Mouse (Mus musculus): Measurements from ENCODE around the gene Upb1.
A peak's percentile ranks its signal among the peaks of the same experiment; 100 is the strongest.
"Not testable (repeated sequence)": the region's sequence is repeated elsewhere in the genome, so short reads cannot be mapped to it uniquely, and the experiment has no call there.

The Upb1 gene

DNA sequence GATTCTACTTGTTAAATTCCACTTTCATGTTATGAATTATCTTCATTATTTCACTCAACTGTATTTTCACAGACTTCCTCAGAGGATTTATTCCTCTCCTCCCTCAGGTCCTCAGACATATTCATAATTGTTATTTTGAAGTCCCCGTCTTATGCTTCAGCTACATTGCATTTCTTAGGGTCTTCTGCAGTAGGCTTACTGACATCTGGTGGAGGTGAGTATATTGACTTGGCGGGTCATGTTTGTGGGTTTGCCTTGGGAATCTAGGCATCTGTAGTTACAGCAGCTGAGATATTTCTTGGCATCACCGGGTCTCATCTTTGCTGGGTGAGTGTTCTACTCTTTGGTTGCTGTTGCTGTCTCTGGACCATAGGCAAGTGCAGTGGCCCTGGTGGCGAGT lies at the start of gene Upb1:
Gene Upb1, plus strand, starts transcription at position 158 of the 400 bp plus-strand sequence.
- no peak for DNase-seq

DNA sequence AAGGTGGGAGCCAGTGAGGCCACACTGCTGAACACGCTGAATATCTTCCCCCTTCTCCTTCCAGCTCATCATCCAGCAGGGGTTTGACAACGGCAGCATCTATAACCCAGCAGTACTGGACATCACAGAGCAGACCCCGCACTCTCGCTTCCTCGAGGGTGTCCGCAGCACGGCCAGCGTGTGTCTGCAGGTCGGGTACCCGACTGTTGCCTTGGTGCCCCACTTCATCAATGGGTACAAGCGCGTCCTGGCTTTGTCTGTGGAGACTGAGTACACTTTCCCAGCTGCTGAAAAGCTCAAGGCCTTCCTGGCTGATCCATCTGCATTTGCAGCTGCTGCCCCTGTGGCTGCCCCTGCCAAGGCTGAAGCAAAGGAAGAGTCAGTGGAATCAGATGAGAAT lies 48.4 kb upstream of the Upb1 start:
- DNase-seq = no peak

DNA sequence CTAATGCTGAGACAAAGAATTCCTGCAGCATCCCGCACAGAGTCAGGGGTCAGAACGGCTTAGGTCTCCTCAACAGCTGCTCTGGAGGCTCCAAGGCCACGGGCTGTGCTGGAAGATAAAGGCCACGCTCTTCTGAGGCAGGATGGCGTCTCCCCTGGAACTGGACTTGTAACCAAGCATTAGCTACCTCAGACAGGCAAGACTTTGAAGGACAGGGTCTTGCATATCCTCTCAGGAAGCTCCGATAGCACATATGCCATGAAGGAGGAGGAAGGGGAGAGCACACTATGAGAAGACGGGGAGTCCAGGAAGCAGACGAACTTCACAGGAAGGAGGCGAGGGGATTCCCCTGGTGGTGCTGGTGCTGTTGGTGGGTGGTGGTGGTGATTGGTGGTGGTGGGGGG lies 47.1 kb upstream of the Upb1 start:
- DNase-seq = not testable (repeated sequence)

DNA sequence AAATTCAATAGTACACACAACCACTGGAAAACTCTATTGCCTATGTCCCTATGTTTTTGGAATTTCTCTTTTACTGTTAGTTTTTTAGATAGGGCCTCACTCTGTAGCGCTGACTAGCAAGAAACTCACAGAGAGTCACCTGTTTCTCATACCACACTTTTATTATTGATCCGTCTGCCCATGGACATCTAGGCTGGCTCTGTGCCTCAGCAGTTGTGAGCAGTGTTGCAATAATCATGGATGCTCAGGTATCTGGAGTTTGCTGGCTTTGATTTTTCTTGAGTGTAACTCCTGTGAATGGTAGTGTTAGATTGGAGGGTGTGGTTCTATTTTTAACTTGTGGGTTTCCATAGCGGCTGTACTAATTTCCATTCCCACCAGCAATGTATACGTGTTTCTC lies 45.6 kb upstream of the Upb1 start:
- DNase-seq = no peak

DNA sequence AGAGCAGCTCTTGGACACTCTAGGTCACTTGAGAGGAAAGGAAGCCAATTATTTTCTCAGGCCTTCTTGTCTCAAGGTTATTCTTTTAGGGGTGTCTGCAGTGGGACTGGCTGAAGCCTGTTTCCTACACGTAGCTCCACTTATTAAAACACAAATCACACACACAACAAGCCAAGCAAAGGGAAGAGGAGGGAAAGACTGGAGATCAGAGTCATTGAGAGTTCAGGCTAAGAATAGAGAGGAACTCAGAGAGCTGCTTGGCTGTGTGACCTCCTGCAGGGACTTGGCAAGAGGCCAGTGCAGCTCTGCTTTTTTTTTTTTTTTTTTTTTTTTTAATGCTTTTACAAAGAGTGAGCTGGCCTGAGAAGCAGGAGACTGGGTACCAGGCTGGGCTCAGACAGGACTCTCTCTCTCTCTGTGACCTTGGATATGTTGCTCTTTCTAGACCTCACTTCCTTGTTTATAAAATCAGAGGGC lies 36.7 kb upstream of the Upb1 start:
- DNase-seq = not testable (repeated sequence)

DNA sequence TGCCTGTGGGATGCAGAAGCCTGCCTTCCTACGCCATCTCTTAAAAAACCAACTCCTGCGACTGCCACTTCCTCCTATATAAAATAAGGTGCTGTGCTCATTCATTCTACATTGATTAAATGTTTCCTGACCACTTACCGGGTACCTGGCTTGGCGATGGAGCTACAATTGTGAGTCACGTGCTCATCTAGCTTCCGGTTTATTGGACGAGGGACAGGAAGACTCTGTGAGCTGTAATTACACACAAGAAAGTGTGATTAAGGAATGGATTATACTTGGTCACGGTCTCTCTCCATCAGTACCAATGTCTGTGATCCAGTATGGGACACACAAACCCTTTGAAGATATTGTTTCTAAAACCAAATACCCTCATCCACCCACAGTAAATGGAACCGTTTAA lies 36.1 kb upstream of the Upb1 start:
- no peak for DNase-seq

DNA sequence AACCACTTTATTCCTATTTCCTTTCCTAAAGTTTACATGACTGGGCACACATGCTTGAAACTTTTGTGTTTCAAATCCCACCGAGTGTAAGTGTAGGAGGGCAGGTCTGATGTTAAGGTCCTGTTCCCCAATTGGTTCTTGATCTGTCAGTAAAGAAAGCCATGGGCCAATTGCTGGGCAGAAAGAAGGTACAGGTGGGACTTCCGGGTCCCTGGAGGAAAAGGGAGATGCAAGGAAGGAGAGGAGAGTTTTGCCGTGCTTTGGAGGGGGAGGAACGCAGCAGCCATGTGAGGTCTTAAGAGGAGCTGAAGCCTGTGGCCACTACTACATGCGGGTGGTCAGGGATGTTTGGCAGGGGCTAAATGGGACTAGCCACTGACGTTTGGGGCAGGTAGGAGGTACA lies 35.7 kb upstream of the Upb1 start:
- peak; percentile 15 to 26 for DNase-seq

DNA sequence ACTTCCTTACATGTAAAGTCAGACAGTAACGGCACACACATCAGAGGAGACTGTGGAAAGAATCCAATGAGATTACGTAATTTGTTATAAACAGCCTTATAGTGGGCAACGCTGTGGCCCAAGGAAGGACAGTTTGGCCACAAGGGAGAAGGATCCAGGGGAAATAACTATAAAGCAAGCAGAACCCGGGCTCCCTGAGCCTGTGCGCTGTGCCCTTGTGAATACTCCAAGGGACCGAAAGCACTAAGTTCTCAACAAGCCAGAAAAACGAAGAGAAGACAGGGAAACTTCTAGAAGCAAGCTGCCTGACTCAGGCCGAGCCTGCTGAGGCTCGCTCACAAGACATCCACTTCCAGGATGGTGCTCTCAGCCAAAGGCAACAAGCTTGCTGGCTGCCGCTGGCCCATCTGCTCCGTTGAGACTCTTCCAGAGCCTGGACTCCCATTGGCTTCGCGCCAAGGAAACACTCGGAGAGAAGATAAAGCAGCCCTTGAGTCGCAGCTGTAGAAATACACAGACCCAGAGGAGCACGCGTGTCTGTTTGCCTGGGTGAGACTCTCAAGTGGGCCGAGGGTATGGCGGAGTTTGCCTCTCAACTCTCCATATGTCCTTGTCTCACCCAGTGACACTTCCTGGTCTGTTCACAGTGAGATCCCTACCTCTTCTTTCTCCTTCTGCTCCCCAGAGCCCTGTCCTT lies 27.1 kb upstream of the Upb1 start:
- peak in 1 of 2 experiments; percentile 7 for DNase-seq

DNA sequence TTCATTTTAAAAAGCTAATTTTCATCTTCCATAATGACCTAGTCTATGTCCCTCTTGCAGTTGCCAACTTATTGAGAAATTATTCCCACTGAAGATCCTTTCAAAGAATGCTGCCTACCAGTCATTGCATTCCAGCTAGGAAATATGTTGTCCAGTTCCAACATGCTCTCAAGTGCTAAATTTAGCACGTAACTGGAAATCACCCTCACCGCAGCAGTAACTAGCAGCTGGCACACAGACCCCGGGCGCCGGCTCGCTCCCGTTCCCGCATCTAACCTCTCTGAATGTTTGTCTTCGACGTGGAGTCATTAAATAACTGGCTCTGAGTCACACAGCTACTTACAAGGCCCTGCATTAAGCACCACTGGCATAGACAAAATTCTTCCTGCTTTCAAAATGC lies 22.2 kb upstream of the Upb1 start:
- DNase-seq = no peak

DNA sequence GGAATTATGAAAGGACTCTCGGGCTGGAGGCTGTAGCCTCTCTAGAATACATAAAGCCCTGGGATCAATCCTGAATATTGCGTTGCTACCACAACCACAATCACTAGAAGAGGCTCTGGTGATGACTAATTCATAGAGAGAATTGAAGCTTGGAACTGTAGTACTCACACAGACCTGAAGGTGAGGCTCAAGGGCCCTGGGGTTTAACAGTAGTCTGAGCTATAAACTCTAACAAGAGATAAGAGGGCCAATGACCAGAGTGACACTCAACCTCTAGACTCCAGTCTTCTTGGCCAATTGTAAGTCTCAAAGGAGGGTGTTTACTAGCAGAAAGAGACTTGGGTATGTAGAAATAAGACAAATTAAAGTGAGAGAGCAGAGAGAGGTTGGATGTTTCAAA lies 10.8 kb upstream of the Upb1 start:
- no peak for DNase-seq

DNA sequence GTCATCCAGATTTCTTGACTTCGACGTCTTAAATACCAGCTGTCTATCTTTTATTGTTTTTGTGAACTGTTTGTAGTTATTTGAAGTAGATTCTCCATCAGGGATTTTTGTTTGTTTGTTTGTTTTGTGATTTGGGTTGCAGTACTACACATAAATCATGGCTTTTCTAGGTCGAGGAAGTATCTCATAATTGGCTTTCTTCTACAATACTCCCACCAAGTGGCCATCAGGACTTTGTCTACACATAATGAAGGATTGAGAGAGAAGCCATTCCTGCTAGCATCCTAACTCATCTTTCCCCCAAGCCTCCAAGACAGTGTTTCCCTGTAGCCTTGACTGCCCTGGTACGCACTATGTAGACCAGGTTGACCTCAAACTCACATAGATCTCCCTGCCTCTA lies 10.1 kb upstream of the Upb1 start:
- DNase-seq = no peak

DNA sequence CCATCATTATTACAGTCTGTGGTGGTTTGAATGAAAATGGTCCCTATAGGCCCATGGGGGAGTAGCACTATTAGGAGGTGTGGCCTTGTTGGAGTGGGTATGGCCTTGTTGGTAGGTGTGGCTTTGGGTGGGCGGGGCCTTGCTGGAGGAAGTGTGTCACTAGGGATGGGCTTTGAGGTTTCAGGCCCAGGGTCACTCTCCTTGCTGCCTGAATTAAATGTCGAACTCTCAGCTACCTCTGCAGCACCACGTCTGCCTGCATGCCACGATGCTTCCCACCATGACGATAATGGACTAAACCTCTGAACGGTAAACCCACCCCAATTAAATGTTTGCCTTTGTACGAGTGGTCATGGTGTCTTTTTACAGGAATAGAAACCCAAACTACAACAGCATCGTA lies 6.1 kb upstream of the Upb1 start:
- DNase-seq = no peak

DNA sequence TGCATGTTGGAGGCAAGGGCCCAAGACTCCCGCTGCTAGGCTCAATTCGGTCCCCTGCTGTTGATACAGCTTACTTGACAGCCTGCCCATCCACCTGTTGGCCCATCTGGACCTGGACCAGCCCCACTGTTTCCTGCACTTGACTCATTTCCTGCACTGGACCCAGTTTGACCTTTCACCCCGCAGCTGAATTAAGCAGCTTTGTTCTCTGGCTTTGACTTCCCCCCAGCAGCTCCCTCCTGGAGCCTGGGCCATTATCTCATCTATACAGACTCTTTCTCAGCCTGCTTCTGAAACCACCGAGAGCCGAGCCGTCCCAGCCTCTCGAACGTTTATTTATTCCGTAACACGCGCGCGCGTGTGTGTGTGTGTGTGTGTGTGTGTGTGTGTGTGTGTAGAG lies 3.9 kb upstream of the Upb1 start:
- peak; percentile 44 to 52 for DNase-seq

DNA sequence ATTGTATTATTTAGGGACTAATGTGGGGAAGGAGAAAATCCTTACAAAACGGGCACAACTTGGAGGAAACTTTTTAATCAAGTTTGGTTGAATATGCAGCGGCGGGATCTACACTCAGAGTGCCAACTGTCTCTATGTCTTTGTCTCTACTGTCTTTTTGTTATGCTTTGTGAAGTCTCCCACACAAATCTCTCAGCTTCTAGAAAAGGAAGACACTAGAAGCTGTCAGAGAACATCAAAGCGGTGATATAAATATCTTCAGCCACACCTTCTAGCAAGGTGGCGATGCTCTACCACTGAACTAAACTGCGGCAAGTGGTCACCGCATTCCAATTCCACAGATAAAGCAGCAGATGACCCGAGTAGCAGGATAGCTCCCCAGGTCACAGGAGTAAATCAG lies 5.0 kb downstream of the Upb1 start:
- no peak for DNase-seq

DNA sequence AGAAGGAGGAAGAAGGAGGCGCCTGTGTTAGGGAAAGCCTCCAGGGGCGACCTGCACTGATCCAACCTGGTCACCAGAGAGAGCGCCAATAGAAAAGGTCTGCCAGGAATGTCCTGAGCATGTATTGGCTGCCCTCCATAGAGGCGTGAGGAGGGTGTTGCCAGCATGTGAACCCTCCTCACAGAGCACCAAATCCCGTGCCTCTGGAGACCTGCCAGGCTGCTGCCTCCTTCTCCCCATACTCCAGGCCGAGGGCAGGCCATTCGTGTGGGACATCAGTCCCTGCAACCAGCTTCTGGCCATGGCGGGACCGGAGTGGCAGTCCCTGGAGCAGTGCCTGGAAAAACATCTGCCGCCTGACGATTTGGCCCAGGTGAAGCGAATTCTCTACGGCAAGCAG lies 5.8 kb downstream of the Upb1 start:
- DNase-seq = peak; percentile 58 to 65

DNA sequence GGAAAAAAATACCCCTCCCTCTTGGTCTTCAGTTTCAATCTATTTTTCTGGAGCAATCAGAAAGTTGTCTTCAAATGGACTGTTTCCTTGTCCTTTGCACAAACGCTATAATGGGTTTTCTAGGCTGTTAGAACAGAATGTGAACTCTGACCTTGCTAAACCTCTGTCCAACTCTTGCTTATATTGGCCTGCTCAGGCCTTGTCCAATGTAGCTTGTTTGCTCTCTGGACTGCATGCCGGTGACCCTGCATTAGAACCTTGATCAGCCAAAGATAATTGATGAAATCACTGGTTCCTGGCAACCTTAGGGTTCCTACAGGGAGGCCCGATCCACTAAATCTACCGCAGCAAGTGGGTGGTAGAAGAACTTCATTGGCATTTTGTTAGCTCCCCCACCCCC lies 6.8 kb downstream of the Upb1 start:
- no peak for DNase-seq

DNA sequence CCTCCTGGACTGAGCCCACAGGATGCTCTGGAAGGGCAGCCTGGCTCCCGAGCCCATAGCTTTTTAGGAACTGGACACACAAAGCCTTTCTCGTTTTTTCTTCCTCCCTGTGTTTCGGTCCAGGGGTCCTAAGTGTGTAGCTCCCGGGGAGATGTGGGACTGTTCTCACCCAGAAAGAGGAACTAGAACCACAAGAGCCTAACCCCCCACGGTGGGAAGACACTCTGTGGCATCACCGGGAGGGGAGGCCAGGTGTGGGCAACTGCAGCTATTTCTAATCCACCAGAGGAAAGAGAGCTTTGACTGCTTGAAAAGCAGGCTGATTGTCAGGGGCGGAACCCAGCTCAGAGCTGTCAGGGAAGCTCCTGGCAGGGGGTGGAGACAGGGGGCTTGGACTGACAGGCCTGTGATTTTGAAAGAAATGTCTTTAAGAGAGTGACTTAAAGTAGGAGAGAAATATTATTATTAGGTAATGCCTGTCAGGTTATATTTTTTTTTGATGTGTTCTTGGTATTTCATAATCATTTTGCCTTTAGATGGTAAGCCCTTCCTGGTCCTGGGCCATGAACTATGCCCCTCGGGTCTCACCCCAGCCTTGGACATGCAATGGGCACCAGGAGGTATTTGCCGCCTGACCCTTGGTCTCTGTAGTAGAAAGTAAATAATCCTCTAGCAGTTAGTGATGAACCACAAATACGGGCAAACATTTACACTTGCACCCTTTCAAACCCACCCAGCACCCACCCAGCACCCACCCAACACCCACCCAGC lies 10.6 kb downstream of the Upb1 start:
- not testable (repeated sequence) for DNase-seq

DNA sequence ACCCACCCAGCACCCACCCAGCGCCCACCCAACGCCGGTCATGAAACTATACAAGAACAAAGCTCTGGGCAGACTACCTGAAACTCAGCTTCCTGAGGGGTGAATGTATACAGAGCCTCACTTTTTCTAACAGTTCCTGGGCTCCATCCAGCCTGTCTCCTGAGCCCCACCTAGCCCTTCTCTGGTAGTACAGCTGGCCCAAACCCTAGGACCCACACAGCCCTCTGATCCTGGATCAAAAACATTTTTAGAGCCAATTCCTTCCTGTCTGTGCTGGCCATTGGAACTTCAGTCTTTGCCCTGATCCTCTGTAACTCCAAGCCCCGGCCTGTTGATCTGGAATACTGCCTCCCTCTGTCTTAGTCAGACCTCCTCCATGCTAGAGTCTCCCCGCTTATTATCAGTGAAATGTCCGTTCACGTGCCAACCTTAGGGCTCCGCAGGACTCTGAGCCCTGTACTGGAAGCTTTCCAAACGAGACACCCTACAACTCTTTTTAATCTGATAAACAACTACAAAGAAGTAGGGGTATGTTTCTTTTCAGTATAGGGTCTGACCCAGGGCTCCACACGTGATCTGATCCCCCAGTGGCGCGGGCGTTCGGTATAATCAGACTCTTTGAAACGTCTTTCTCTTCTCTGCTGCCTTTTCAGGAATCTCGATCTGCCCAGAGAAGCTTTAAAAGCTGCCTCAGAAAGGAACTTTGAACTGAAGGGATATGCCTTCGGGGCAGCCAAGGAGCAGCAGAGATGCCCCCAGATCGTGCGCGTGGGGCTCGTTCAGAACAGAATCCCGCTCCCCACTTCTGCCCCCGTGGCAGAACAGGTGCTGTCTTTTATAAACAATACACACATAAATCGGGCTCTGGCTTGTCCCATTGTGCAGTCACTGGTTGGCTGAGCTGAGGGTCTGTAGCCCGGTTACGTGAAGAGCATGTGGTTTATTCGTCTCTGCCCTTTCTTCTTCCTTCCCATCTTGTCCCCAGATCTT lies 11.5 kb downstream of the Upb1 start:
- DNase-seq = no peak

DNA sequence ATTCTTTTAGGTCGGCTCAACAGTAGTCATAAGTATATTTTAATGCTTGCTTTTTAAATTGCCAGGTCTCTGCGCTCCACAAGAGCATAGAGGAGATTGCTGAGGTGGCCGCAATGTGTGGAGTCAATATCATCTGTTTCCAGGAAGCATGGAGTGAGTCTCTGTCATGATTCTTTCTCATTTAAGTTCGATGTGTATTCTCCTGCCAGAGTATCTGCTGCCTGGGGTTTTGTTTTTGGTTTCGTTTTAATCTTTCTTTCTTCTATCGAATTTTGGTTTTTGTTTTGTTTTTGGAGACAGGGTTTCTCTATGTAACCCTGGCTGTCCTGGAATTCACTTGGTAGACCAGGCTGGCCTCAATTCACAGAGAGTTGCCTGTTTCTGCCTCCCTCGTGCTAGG lies 14.0 kb downstream of the Upb1 start:
- DNase-seq = no peak

DNA sequence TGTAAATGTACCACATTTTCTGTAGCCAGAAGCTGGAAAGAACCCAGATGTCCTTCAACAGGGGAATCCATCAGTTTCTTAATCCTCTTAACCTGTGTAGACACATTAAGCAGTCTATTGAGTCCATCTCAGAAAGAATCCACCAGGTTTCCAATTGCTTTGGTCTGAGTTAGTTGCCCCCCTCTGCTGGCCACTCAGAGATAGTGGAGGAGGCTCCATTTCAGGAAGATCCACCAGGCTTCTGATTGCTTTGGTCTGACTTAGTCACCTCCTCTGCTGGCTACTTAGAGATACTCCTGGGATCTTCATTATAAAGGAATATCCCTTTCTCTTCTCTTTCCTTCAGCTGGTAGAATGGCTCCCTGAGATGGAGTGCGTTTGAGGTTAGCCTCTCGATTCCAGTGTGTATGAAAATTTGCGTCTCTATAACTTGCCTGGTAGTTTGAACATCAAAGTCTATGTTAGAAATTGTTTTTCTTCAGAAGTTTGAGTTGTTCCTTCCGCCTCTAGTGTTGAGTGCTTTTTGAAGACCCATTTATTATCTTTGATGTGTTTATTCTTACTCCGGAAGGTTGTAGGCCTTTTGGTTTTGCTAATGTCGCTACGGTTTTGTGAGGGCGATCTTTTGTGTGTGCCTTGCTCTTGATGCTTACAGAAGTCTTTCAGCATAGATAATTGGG lies 16.6 kb downstream of the Upb1 start:
- DNase-seq = no peak

DNA sequence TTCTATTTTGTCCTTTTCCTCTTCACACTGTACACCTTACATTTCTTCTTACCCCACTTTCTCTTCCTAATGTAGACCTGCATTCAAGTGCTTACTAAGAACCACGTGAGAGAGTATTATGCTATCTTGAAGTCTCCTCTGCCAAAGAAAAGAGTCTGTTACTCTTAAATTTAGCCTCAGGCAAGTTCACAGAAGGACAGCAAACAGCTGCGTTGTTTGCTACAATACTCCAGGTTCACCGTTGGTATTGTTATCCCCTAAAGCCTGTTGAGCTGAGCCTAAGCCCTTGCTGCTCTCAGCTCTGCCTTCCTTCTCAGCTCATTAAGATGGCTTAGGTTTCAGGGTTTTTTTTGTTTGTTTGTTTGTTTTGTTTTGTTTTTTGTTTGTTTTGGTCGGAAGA lies 17.8 kb downstream of the Upb1 start:
- DNase-seq = no peak

DNA sequence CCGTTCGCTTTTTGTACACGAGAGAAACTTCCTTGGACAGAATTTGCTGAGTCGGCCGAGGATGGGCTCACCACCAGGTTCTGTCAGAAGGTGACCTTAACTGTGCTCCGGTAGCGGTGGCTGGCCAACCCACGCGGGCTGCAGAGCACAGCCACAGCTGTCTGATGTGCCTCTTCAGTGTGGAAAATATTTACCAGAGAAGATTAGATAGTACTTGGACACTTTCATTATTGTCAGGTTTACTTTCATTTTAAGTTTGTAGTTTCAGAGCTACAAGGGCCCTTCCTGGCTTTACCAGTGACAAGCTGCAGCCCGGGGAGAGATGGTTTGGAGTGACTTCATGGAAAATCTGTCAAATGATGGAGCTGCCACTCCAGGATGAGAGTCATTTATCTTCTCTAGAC lies 23.6 kb downstream of the Upb1 start:
- no peak for DNase-seq
